Comparison of ENCODE assay signal across 23 mouse cellular contexts in the genomic region with DNA sequence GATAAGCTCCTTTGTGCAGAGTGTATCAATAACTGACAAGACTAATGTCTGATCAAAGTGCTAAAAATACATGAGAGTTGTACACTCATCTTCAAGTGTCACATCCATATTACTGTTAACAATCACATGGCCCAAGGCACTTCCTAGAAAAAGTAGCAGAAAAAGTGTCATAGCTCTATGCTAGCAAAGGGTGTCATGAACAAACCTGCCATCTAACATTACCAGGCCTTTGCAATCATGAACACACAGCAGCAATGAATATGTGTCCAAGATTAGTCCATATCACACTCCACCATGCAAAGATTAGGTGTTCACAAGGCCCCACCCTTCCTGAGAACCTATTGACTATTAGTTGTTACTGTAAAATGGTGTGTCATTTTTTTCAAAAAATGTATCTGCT.
DNase-seq lines count a peak whose midpoint lies in the region; ATAC-seq lines count a peak whose summit lies in the region.
"Had no signal": no experiment of that assay in that cellular context is flagged by ENCODE, and none has a peak within 500 bp of the region (broad histone marks: within the 10 kb centered on the region; RNA-seq: fewer than 3 reads in every experiment).

No protein-coding gene starts in this region.

- no peaks in the 10 kb centered on the region for H3K27me3 ChIP-seq in liver, embryonic 13.5 days
- H3K27me3 ChIP-seq in liver, embryonic 16.5 days (ENCODE audit: control insufficient read depth, insufficient read depth, low read depth, low read length): no peaks in the 10 kb centered on the region
- no peaks in the 10 kb centered on the region for H3K27me3 ChIP-seq in hindbrain, embryonic 16.5 days (replicated peaks; ENCODE audit: control insufficient read depth, insufficient read depth, low read length)
- H3K27me3 ChIP-seq: embryonic facial prominence, embryonic 13.5 days; forebrain, embryonic 12.5 days; forebrain, embryonic 15.5 days; hindbrain, embryonic 13.5 days had no signal

- H3K9me3 ChIP-seq in liver, embryonic 13.5 days (replicated peaks): no peaks in the 10 kb centered on the region
- no peaks in the 10 kb centered on the region for H3K9me3 ChIP-seq in liver, embryonic 16.5 days (replicated peaks; ENCODE audit: control insufficient read depth, low read length)
- no peaks in the 10 kb centered on the region for H3K9me3 ChIP-seq in hindbrain, embryonic 16.5 days (ENCODE audit: control insufficient read depth, low read length)
- H3K9me3 ChIP-seq: embryonic facial prominence, embryonic 10.5 days; embryonic facial prominence, embryonic 13.5 days; forebrain, embryonic 12.5 days; forebrain, embryonic 15.5 days; hindbrain, embryonic 13.5 days had no signal

- H3K36me3 ChIP-seq in liver, embryonic 13.5 days: no peaks in the 10 kb centered on the region
- no peaks in the 10 kb centered on the region for H3K36me3 ChIP-seq in liver, embryonic 16.5 days (ENCODE audit: control insufficient read depth, insufficient read depth)
- no peaks in the 10 kb centered on the region for H3K36me3 ChIP-seq in hindbrain, embryonic 16.5 days (ENCODE audit: control insufficient read depth, insufficient read depth, low read length)
- H3K36me3 ChIP-seq: embryonic facial prominence, embryonic 10.5 days; embryonic facial prominence, embryonic 13.5 days; forebrain, embryonic 12.5 days; forebrain, embryonic 15.5 days; hindbrain, embryonic 13.5 days had no signal

- DNase-seq in heart, adult 11 months: peak; percentile 49
- DNase-seq in heart, adult 8-10 months (ENCODE audit: low spot score): no peak
- DNase-seq in c-Kit-positive CD71-positive TER-119-negative erythroid progenitor cells, embryonic 14.5 days (ENCODE audit: low read depth): peak; percentile 13
- DNase-seq in liver, embryonic 13.5 days: no peak
- no peak for DNase-seq in urinary bladder, adult 2 months (ENCODE audit: low spot score)
- DNase-seq: adrenal gland, adult 2 months; adrenal gland, postnatal 14 days; cerebellum, adult 2 months; cerebellum, adult 9-11 months; cerebellum, postnatal 25 days; gastrocnemius, postnatal 25 days; heart, adult 2 months had no signal

- H3K4me1 ChIP-seq in liver, embryonic 13.5 days (replicated peaks): no peaks in the 10 kb centered on the region
- H3K4me1 ChIP-seq in liver, embryonic 16.5 days (ENCODE audit: control insufficient read depth, low read depth, low read length): no peaks in the 10 kb centered on the region
- no peaks in the 10 kb centered on the region for H3K4me1 ChIP-seq in hindbrain, embryonic 16.5 days (ENCODE audit: control insufficient read depth, insufficient read depth, low read depth, low read length)
- H3K4me1 ChIP-seq: embryonic facial prominence, embryonic 10.5 days; embryonic facial prominence, embryonic 13.5 days; forebrain, embryonic 12.5 days; forebrain, embryonic 15.5 days; hindbrain, embryonic 13.5 days had no signal

- no peak overlapping the region for H3K4me2 ChIP-seq in liver, embryonic 13.5 days
- H3K4me2 ChIP-seq in liver, embryonic 16.5 days (ENCODE audit: low read depth, low read length): no peak overlapping the region
- no peak overlapping the region for H3K4me2 ChIP-seq in hindbrain, embryonic 16.5 days (ENCODE audit: low read length)
- H3K4me2 ChIP-seq: embryonic facial prominence, embryonic 13.5 days; forebrain, embryonic 12.5 days; forebrain, embryonic 15.5 days; heart, embryonic 11.5 days; hindbrain, embryonic 13.5 days had no signal

- peak; percentile 84 for ATAC-seq in liver, embryonic 13.5 days (ENCODE audit: low read depth)
- peak; percentile 62; the same call in 1 of the 2 replicates for ATAC-seq in liver, embryonic 16.5 days (ENCODE audit: low read depth)
- ATAC-seq in inflammation-experienced regulatory T-cells, adult 6 months: no peak
- ATAC-seq in hindbrain, embryonic 16.5 days: no peak
- ATAC-seq: forebrain, embryonic 15.5 days; hindbrain, postnatal 0 days had no signal

- H3K4me3 ChIP-seq in liver, embryonic 13.5 days (replicated peaks): no peak overlapping the region
- H3K4me3 ChIP-seq in liver, embryonic 16.5 days (ENCODE audit: low read depth, low read length): no peak overlapping the region
- H3K4me3 ChIP-seq in hindbrain, embryonic 16.5 days (ENCODE audit: low read length): no peak overlapping the region
- H3K4me3 ChIP-seq: embryonic facial prominence, embryonic 10.5 days; embryonic facial prominence, embryonic 13.5 days; erythroblast, embryonic 14.5 days; forebrain, embryonic 12.5 days; forebrain, embryonic 15.5 days; heart, adult 2 months; hindbrain, embryonic 13.5 days had no signal

- no peak overlapping the region for H3K27ac ChIP-seq in liver, embryonic 13.5 days
- H3K27ac ChIP-seq in liver, embryonic 16.5 days (ENCODE audit: low read length): no peak overlapping the region
- H3K27ac ChIP-seq in hindbrain, embryonic 16.5 days (ENCODE audit: low read depth, low read length): no peak overlapping the region
- H3K27ac ChIP-seq: embryonic facial prominence, embryonic 10.5 days; embryonic facial prominence, embryonic 13.5 days; forebrain, embryonic 12.5 days; forebrain, embryonic 15.5 days; heart, adult 2 months; hindbrain, embryonic 13.5 days; hindbrain, postnatal 0 days had no signal

- H3K9ac ChIP-seq in liver, embryonic 13.5 days: no peak overlapping the region
- no peak overlapping the region for H3K9ac ChIP-seq in liver, embryonic 16.5 days (ENCODE audit: low read depth, low read length)
- H3K9ac ChIP-seq in hindbrain, embryonic 16.5 days (ENCODE audit: low read depth, low read length): no peak overlapping the region
- H3K9ac ChIP-seq: embryonic facial prominence, embryonic 13.5 days; forebrain, embryonic 12.5 days; forebrain, embryonic 15.5 days; hindbrain, embryonic 13.5 days had no signal

Comparison
In these comparisons a context has a peak if more than half of its experiments do, and no peak if none do; other contexts are left out.
1. DNase-seq: peak in heart, adult 11 months (single experiment) and c-Kit-positive CD71-positive TER-119-negative erythroid progenitor cells, embryonic 14.5 days (single experiment); none in heart, adult 8-10 months (single experiment), liver, embryonic 13.5 days (single experiment) and urinary bladder, adult 2 months (single experiment).
2. ATAC-seq: peak in liver, embryonic 13.5 days (single experiment) and liver, embryonic 16.5 days (single experiment); none in inflammation-experienced regulatory T-cells, adult 6 months (single experiment) and hindbrain, embryonic 16.5 days (single experiment).